Mouse (Mus musculus) right cerebral cortex, postnatal 14 days (tissue): ENCODE measurements around the gene Wdfy1.

Source experiments
- DNase-seq: peaks from one replicate; pipeline ENCODE4 v3.0.0; 2022

Gene Wdfy1

DNA sequence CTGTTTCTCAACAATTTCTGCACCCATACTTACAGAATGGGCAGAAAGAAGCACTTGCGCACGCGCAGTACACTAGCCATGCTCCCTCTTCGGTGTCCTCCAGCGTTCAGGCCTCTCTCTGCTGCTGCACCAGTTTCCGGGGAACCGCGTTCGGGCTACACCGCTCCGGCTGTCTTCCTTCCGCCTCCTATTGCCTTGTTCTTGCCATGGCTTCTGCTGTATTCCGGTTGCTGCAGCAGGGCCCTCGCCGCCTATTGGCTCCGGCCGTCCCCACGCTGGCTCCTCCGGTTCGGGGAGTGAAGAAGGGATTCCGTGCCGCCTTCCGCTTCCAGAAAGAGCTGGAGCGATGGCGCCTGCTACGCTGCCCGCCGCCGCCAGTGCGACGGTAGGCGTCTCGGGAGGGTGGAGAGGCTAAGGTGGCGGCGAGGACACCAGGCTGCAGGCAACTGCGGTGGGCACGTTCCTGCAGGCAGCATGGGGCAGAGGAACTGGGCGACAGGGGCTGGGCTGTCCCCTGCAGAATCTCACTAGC lies at the start of gene Wdfy1, which contains the start of gene Mrpl44:
Wdfy1 (minus strand) TSS at position 217 of the 532 bp plus-strand sequence.
Mrpl44 (plus strand) TSS at position 92 of the 532 bp plus-strand sequence.
- DNase-seq = peak; percentile 96

DNA sequence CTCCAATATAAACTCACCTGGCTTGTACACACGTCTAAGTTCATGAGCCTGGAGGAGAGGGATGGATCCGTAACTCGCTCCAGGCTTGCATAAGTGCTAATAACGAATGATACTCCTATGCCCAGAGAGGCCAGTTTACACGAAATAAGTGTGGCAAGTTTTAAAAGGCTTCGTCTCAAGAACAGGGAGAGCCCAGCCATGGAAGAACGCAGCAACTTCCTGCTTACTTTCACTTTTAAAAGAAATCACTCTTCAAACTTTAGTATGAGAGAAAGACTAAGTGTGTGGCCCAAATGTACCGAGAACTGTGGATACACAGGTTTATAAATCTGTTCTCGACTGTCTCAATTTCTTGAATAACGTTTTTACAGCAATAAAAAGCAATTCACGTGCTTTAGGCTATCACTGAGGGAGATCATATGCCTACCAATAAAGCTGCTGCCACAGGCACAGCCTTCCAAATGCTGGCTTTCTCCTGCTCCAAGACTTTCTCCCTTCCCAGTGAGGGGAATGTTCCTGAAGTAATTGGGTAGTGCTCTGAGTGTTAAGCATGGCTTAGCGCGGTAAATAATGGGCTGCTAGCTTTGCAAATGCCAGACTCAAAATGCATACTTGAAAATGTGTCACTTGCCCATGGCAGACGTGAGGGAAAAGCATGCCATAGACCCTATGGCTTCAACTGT lies 48.1 kb upstream of the Wdfy1 start:
- DNase-seq = no peak

DNA sequence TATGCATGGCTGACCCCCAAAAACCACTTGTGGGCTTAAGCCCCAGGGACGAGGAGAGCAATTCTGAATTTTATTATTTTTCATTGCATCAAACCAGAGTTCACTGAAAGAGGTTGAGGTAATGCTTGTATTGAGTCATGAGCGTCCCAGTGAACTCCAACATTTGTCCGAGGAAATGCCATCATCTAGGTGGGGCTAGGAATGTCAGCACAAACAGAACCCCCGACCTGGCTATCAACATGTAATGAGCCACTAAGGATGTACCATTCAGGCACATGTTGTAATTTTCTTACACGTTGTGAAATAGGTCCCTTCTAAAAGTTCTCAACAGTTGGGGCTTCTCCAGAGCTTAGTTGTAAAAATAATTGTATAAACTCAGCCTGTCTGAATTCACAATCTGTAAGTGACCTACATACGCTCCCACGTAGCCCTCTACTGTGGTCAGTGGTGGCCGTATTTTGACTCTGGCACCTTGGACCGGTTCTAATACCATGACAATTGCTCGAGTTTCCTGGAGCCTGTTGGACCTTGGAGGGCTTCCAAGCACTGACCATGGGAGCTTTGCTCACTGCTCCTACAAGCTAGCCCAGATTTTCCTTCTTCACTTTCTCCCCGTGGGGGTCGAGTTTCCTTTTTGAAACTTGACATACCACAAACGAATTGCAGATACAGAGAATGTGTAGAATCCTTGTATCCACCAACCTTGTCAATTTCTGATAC lies 47.0 kb upstream of the Wdfy1 start:
- peak; percentile 27 for DNase-seq

DNA sequence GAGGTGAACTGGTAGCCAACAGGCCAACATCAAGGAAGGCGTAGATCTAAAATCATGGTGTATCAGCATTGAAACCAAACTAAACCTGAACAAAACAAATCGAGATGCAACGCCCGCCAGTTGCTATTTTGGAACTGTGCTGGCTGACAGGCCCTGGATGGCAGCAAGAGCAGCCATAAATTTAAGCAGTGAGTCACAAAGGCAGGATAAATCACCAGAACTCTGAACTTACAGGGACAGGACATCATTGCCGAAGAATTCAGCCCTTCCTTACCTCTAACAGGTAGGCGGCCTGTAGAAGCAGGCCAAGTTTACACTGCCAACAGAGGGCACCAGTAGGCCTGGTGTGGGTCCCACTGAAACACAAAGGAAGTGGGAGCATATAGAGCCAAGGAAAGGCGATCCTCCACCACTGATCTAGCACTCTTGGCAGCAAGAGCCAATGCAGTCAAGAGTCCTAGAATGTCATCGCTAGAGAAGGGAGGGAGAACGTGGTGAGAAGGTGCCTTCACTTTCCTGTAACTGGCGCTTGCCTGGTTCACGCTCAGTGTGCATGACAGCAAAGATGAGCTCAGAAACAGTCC lies 43.4 kb upstream of the Wdfy1 start:
- DNase-seq = no peak

DNA sequence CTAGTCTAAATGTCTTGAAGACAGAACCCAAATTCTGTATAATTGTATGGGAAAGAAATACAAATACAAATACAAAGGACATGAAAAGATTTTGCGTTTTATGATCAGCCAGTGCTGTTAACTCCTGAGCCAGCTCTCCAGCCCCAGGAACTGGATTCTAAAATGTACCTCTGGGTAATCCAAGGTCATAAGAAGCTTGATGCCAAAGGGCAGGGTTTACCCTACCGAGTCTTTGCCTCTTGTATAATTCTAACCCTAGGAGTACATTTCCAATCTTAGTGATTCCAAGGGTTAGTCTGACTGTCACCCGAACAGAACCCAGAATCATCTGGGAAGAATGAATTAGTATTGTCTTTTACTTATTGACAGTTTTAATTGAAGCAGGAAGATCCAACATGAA lies 39.5 kb upstream of the Wdfy1 start:
- DNase-seq = no peak

DNA sequence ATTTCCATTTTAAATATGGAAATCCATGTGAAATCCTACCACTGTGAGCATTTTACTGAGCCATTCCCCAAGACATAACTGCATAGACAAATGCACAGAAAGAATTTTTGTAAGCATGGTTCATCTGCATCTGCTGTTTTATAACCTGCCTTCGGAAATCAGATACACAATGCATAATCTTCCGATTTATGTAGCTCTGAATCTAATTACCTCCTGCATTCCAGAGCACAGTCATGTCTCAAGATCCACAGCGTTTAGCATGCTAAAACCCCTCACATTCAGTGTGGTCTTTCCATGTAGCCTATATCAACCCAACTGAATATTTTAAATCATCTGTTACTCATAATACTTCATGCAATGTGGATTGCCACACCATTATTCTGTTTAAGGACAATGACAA lies 33.5 kb upstream of the Wdfy1 start:
- no peak for DNase-seq

DNA sequence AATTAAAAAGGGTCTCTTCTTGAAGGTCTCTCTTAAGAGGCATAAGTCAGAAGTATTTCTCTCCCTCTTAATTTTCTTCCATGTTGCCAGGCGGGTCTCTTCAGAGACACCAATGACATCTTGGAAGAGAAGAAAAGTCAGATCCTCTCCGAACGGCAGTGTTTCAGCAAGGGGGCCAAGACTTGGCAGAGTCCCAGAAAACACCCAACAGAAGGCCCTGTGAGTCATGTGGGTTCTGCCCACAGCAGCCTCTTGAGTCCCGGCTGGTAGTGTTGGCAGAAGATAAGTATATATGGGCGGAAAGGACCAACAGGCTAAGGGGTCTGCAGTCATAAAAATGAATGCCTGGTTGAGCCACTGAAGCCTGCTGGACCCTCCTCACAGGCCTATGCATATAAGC lies 30.9 kb upstream of the Wdfy1 start:
- DNase-seq = peak; percentile 35

DNA sequence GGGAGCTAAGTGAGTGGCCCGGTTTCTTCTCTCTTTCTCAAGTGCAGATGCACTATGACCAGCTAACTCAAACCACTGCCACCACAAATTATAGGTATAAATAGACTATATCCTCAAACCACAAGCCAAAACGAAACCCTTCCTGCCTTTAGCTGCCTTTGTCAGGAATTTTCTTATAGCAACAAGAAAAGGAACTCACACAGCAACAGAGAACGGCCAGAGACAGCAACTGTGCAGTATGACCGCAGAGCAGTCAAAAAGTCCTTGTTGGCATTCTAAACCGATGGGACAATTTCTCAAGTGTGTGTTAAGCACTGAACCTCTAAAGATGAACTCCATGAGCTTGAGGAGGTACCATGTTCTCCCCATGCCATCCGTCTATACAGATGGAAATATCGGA lies 27.7 kb upstream of the Wdfy1 start:
- no peak for DNase-seq

DNA sequence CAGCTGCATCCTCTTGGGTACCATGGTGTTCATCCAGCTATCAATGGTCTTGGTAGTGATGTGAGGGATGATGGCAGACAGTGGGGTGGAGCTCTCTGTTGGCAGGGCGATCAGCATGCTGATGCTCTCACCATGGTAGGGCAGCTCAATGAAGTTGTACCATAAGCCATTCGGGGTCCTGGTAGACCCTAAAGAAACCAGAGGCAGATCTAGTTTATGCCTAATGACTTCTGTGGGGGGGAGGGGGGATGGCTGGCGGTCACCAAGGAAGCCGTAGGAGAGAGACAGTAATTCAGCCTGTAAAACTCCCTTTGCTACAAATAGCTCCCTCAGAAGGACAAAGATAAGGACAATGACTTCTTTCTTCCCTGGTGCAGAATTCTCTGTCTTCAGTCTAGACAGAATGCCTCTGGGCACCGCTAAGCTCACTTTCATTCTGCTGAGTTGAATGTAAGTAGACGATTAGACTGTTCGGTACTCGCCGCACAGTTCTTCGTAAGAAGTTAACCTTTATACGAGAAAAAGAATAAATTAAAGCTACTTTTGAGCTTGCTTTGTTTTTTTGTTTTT lies 27.0 kb upstream of the Wdfy1 start:
- no peak for DNase-seq

DNA sequence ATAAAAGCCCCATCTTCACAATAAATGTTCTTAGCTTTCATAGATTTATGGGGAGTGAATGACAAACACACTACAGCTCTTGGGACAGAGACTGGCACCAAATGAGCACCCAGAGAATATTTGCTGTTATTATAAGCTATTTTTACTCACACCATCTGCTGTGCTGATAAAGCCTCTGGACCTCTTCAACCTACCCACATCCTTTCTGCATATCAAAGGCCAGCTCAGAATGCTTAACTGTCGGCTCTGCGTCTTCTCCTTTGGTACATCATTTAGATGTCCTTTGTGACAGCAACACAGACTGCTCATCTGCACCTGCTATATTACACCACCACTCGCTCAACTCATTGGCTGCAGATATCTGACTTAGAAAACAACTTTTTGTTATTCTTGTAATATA lies 21.1 kb upstream of the Wdfy1 start:
- DNase-seq = no peak

DNA sequence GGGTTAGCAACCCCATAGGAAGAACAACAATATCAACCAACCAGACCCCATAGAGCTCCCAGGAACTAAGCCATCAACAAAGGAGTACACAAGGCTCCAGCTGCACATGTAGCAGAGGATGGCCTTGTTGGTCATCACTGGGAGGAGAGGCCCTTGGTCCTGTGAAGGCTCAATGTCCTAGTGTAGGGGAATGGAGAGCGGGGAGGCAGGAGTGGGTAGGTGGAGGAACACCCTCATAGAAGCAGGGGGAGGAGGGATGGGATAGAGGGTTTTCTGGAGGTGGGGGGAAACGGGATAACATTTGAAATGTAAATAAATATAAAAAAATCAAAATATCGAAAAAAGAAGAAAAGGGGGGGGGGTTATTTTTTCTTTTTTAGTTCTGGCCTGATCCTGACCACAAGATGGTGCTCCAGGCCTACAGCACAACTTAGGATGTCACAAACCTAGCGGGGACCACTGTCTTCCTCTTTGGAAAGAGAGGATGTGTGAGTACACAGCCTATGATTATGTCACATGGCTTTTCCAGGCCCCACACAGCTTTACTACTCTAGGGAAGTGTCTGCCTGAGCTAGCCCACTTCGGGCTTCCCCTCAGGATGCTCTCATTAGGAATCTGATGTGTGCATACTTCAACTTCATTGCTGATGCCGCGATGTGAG lies 10.5 kb upstream of the Wdfy1 start:
- DNase-seq = peak; percentile 50

DNA sequence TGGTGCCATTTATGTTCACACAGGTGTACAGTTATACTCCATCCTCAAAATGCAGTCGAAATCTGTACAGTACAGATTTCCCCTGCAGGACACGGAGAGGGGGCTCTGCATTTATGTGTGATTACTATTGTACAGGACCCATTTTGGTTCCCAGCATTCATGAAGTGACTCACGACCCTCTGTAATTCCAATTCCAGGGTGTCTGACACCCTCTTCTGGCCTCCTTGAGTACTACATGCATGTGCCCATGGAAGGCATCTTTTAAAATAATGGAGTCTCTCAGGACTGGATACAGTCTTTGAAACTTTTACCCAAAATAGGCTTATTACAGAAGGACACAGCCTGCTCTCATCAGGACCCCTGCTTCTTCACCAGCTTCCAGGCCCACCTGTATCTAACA lies 6.5 kb upstream of the Wdfy1 start:
- no peak for DNase-seq

DNA sequence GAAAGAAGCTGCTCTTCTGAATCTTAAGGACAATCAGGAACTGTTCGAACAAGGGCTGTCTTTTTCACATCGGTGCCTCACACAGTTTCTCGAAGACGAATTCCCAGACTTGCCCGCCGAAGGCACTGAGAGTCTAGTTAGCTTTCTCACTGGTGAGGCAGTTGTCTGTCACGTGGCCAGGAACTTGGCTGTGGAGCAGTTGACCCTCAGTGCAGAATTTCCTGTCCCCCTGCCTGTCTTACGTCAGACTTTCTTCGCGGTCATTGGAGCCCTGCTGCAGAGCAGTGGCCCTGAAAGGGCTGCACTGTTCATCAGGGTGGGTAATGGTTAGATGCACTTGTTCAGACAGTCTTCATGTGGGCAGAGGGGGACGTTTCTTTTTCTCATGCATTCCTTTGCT lies 2.1 kb upstream of the Wdfy1 start:
- no peak for DNase-seq

DNA sequence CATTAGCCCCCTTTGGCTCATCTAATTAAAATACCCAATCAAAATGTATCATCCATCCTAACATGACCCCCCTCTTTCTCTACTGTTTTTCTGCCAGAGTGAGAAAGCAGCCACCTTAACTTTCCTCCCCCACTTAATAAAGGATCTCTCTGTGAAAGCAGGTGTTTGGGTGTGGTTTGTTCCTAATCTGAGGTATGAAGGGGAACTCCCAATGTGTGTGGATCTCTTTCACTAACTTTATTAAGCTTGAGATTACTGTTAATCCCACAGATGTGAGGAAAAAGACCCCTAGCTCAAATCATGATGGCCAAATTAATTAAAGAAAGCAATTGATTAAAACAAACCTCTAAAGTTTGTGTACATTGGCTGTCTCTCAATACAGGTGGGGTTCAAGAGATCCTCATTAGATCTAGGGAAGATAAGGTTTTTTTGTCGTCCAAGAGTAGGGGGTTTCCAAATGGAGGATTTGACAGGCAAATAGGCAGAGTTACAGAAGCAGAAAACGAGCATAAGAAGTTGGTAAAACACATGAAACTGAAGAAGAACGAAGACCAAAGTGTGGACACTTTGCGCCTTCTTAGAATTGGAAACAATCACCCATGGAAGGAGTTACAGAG lies 1.7 kb downstream of the Wdfy1 start:
- DNase-seq = no peak

DNA sequence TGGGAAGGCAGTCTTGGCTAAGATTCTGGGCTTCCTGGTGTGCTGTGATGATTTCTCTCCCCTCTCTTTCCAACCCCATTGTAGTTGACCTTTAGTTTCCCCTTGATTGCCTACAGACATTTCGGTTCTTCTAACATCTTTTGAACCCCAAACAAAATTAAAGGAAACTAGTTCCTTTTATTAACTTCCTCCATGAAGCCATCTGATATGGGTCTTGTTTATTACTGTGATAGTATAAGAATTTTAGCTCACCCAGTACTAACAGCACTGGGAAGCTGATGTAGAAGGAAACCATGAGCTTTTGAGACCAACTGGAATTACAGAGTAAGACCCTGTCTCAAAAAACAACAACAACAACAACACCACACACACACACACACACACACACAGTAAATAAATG lies 7.7 kb downstream of the Wdfy1 start:
- DNase-seq = no peak

DNA sequence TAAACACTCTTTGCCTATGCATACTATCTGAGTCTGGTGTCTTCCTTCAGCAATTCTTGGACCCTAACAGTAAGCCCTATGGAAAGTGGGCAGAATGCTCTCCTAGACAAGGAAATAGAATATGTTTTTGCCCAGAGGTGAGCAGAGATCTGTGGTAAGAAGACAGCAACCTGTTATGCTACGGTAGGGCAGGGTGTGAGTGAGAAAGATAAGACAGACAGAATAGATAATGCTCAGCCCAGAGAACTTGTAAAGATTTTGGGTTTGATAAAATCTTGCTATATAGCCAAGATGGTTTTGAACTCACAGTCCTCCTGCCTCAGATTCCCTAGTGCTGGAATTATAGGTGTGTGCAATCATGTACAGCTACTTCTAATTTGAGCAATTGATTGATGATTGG lies 11.5 kb downstream of the Wdfy1 start:
- DNase-seq = no peak

DNA sequence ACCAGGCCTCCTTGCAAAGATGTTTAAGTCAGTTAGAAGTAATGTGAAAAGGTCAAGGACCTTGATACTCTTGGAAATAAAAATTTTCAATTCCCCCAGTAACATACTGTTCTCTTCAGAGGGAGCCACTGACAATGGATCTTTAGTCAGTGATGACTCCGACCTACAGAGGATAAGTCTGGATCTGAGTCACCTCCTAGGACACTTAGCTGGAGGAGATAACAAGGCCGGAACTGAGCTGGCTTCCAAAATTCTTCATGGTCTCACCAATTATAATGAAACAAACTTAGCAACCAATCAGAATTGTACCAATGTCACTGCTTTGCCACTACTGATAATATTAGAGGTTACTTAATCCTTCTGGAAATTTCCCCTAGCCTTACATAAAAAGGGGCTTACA lies 11.9 kb downstream of the Wdfy1 start:
- DNase-seq = no peak

DNA sequence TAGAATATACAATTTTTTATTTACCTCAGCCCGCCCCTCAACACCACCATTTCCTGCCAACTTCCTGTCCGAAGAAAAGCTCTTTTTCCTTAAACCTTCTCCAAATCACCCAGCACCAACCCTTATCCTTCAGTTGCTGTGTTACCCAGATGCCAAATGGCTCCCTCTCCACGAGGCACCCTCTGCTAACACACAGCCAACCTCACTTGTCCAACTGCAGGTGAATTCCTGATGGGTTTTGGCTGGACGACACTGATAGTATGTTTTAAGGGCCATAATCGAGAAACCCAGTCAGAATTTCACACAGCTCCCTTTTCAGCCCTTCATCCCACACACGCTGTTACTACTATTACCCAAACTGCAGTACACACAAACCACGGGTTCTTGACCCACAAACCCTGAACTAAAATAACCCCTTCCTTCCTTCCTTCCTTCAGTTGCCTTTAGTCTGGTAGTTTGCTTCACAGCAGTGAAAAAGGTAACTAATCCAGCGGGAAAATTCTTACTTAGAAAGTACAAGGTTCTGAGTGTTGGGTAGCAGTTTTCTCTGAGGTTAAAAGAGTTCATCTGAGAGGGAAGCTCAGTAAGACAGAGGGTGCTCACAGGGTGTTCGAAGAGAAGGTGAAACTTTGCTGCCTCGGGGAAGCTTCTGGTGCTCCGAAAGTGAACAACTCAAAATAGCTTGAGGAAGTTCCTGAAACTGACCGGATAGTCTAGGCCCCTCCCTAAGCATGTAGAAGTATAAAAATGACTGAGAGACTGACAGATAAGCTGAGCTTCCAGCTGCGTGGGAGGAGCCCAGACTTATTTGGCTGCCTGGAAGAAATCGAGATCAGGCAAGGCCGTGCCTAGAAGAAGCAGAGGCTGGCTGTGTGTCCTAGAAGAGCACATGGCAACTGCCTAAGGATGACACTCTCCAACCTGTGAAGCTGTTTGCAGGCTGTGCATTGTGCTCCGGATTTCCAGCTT lies 13.4 kb downstream of the Wdfy1 start:
- DNase-seq = no peak

DNA sequence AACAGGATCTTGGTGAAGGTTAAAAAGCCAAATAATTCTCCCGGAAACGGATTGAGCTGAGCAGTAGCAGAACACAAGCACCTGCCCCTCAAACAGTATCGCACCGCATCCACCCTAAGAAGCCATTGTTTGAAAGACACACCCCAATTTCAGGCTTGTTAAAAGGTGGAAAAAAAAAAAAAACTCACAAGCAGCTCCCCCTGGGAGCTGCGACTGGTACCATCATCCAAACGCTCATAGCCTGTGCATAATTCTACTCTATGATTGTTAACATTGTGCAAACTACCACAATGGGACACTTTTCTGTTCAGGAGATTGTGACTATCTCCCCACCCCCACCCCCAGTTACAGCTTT lies 14.0 kb downstream of the Wdfy1 start:
- no peak for DNase-seq

DNA sequence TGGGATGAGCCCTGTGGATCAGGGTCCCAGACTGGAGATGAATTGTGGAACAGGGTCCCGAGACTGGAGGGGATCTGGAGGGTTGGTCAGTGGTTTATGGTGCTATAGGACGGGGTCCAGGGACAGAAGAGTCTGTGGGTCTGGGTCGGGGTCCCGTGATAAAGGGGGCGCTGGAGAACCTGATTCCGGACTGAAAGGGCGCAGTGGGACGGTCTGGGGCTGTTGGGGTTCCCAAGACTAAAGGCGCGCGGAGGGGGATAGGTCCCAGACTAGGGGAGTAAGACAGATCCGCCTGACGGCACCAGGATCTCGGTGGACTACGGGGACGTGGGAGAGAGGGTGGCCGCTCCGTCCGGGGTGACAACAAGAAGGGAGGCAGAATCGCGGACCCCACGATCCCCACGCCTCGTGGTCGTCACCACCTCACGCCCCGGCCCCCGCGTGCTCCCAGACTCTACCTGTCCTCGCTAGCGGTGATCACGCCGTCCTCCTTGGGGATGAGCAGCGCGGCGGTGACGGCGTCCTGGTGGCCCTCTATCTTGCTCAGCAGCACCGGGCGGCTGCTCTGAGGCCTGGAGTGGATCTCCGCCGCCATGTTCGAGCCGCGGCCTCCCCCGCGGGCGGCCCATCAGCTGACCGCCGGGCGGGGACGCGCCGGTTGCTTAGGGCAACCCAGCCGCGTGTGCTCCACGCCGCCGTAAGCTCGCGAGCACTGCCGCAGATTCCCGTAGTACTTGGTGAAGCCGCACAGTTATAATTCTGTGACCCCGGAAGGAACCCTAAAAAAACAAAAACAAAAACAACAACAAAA lies 14.6 kb downstream of the Wdfy1 start:
- DNase-seq = peak; percentile 81

DNA sequence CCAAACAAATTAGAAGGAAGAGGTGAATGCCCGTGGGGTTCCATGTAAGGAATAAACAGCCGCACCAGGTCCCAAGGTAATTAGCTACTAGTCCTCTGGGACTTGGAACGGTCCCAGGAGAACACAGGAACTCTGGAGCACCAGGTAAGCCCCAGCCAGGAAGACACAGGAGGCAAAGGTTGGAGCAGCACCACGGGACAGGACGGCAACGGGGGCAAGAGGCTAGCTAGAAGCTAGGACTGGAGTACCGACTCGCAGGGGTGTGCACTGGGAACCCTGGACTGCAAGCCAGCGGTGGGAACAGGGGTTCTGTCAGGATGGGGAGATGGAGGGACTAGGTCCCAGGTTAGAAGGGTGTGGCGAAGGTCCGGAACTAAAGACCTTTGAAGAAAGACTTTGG lies 15.3 kb downstream of the Wdfy1 start:
- DNase-seq = no peak
